Mouse (Mus musculus) ES-Bruce4 (cell line): ENCODE data around the gene Rnps1. TPM values are rescaled to one million over a fixed set of nuclear protein-coding genes. Genes with fewer than 3 reads are reported as not detected.

Experiments
- H3K27ac ChIP-seq: 2 replicates; pipeline ENCODE4 v1.5.1; 2012; ENCODE audit warnings: low read length, inconsistent platforms; ENCODE audit not compliant: insufficient read depth
- H3K27me3 ChIP-seq: 2 replicates; pipeline ENCODE4 v1.6.1; 2012; ENCODE audit warnings: mild to moderate bottlenecking, low read length, inconsistent platforms; ENCODE audit not compliant: control insufficient read depth, poor library complexity, insufficient read depth, severe bottlenecking
- H3K36me3 ChIP-seq: 2 replicates; pipeline ENCODE4 v1.6.1; 2012; ENCODE audit warnings: inconsistent platforms, mild to moderate bottlenecking, low read length, moderate library complexity; ENCODE audit not compliant: control insufficient read depth, poor library complexity, insufficient read depth, severe bottlenecking
- H3K4me1 ChIP-seq: one replicate; pipeline ENCODE4 v1.8.1; 2011; ENCODE audit warnings: low read length; ENCODE audit not compliant: control insufficient read depth, insufficient read depth
- H3K4me3 ChIP-seq: 2 replicates; pipeline ENCODE4 v1.5.1; 2011; ENCODE audit warnings: low read depth, mild to moderate bottlenecking, low read length
- H3K9ac ChIP-seq: 2 replicates; pipeline ENCODE4 v1.6.1; 2012; ENCODE audit warnings: low read depth, mild to moderate bottlenecking, inconsistent platforms; ENCODE audit not compliant: poor library complexity, severe bottlenecking
- H3K9me3 ChIP-seq: replicated peaks from 2 replicates; pipeline ENCODE4 v1.6.1; 2012; ENCODE audit warnings: mild to moderate bottlenecking, low read length, inconsistent platforms; ENCODE audit not compliant: control insufficient read depth, poor library complexity, insufficient read depth, severe bottlenecking
- CTCF ChIP-seq: IDR thresholded peaks from one replicate; pipeline ENCODE4 v1.8.1; 2011; ENCODE audit warnings: low read depth, low read length
- EP300 ChIP-seq: IDR thresholded peaks from 2 replicates; pipeline ENCODE4 v1.6.1; 2011; ENCODE audit warnings: low read depth, low read length; ENCODE audit not compliant: insufficient read depth
- POLR2A ChIP-seq: IDR thresholded peaks from one replicate; pipeline ENCODE4 v1.8.1; 2011; ENCODE audit warnings: low read length; ENCODE audit not compliant: insufficient read depth
- polyA plus RNA-seq: library from polyadenylated mRNA; stranded (reverse); fragments of >200 nt; gene quantifications from 2 replicates; pipeline ENCODE4 v1.2.4, GENCODE M21; 2011; ENCODE audit warnings: low read depth; ENCODE audit not compliant: missing spikeins, insufficient read depth, insufficient read length

Rnps1 gene
- polyA plus RNA-seq, 1 experiment = 334 TPM

DNA sequence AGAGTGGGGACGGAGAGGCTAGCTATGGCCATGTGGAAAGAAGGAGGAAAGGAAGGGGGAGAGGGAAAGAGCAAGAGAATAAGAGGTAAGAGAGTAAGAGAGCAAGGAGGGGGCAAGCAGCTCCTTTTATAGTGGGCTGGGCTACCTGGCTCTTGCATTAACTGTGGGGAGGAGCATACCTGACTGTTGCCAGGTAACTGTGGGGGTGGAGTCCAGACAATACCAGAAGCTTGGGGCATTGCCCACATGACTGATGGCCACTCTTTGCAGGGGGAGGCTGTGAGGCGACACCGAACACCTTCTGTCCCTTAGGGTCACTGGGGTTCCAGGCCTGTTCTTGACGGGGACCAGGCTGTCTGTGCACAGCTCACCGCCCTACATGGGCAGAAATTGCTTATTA, 25.7 kb upstream of the Rnps1 start:
- TF ChIP-seq POLR2A (no peak), CTCF (no peak), EP300 (no peak)
- Histone ChIP-seq H3K9ac (no peak overlapping the region), H3K27ac (no peak overlapping the region), H3K4me3 (no peak overlapping the region), H3K4me1 (no peaks in the 10 kb centered on the region), H3K36me3 (no peaks in the 10 kb centered on the region), H3K27me3 (no peaks in the 10 kb centered on the region), H3K9me3 (no peaks in the 10 kb centered on the region)

DNA sequence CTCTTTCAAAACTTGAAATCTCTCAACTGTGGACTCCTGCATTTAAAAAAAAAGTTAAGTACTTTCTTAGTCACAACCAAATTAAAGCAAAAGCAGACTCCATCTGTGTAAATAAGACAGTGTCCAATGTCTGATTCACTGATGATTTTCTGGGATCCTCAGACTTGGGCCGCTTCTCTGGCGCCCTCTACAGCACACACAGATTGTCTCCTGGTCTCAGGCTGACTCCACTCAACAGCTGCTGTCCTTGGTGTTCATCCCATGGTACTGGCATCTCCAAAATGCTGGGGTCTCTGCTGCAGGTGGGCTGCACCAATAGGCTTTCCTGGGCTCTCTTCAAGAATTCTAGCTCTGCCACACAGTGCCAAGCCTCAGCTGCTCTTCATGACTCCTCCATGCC, 24.5 kb upstream of the Rnps1 start:
- H3K9me3 ChIP-seq = no peaks in the 10 kb centered on the region
- H3K27ac ChIP-seq = no peak overlapping the region
- TF ChIP-seq CTCF (peak; percentile 81), POLR2A (no peak), EP300 (no peak)

DNA sequence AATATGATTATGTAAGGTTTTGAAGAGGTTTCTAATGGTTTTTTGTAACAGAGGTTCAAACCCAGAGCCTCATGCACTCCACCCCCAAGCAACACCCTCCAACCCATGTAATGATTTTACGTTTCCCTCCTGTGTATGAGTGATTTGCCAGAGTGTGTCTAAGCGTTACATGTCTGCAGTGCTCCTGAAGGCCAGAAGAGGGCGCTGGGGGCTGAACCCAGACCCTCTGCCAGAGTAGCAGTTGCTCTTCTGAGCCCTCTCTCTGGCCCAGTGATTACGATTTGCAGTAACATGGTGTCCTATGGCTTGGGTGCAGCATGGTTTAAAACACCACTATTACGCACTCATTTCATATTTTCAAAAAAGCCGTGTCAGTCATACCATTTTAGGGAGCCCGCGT, 23.2 kb upstream of the Rnps1 start:
- Histone ChIP-seq H3K4me3 (no peak overlapping the region), H3K27ac (no peak overlapping the region), H3K4me1 (no peaks in the 10 kb centered on the region), H3K9me3 (no peaks in the 10 kb centered on the region), H3K9ac (no peak overlapping the region), H3K36me3 (no peaks in the 10 kb centered on the region), H3K27me3 (no peaks in the 10 kb centered on the region)
- no peak for TF ChIP-seq POLR2A
- TF ChIP-seq CTCF = peak; percentile 90

More for the DNA sequence above, 24.5 kb upstream of the Rnps1 start:
- Histone ChIP-seq H3K4me3 (no peak overlapping the region), H3K4me1 (no peaks in the 10 kb centered on the region), H3K36me3 (no peaks in the 10 kb centered on the region), H3K27me3 (no peaks in the 10 kb centered on the region), H3K9ac (no peak overlapping the region)

DNA sequence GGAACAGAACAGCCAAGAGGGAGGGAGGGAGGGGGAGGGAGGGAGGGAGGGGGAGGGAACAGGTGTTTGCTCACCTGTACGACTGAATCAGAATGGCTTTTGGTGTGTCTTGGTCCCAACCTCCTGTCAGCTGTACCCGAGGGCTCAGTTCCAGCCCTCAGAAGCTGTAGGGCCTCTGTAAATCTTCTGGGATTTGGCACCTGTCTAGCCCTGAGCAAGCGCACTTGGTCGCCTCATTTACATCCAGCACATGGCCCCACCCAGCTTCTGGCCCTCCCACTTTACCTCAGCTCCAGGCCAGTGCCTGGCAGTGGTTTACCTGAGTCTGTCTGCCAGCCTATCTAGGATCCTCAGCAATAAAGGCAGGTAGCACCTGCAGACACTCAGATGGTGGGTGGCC, 20.8 kb upstream of the Rnps1 start:
- no peak for TF ChIP-seq EP300
- H3K27me3 ChIP-seq = no peaks in the 10 kb centered on the region
- no peak overlapping the region for H3K4me3 ChIP-seq
- H3K4me1 ChIP-seq = no peaks in the 10 kb centered on the region
- no peak overlapping the region for H3K9ac ChIP-seq
- H3K27ac ChIP-seq = no peak overlapping the region
- no peaks in the 10 kb centered on the region for H3K9me3 ChIP-seq
- no peaks in the 10 kb centered on the region for H3K36me3 ChIP-seq

DNA sequence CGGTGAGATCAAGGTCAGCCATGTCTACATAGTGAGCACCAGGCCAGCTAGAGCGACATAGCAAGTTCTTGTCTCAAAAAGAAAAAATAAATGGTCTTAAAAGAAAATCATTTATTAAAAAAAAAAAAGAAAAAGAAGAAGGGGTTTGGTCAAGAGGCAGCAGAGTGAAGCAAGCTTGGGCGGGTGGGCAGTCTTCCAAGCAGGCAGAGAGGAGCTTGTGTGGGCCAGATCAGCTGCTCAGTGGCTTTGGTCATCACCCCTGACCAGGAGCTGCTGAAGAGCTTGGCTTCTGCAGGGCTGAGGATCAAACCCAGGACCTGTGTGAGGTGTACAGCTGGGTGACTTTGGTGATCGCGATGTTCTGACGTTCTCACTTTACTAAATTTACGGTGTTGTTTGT, 19.9 kb upstream of the Rnps1 start:
- no peaks in the 10 kb centered on the region for H3K9me3 ChIP-seq
- H3K36me3 ChIP-seq = no peaks in the 10 kb centered on the region
- H3K4me1 ChIP-seq = no peaks in the 10 kb centered on the region
- TF ChIP-seq CTCF = no peak
- no peak for TF ChIP-seq EP300
- TF ChIP-seq POLR2A = no peak
- H3K27ac ChIP-seq = no peak overlapping the region
- no peaks in the 10 kb centered on the region for H3K27me3 ChIP-seq
- H3K9ac ChIP-seq = no peak overlapping the region
- no peak overlapping the region for H3K4me3 ChIP-seq

DNA sequence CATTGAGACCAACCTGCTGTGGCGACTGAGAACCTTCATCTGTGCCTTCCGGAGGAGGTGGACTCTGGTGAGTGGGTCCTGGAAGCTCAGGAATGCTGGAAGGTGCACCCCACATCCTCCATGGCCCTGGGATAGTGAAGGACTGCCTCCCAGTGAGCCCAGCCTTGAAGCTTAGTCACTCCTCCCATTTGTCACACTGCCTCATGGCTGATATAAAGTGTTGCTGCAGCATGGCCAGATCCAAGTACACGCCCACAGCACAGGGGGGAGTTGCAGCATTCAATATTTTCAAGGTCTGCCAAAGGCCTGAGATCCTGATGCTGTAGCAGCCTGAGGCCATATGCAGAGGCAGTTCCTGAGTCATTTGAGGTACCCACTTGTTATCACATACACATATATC, 12.0 kb upstream of the Rnps1 start:
- Histone ChIP-seq H3K4me3 (no peak overlapping the region), H3K27ac (no peak overlapping the region), H3K9ac (no peak overlapping the region), H3K27me3 (no peaks in the 10 kb centered on the region), H3K36me3 (no peaks in the 10 kb centered on the region), H3K9me3 (no peaks in the 10 kb centered on the region), H3K4me1 (no peaks in the 10 kb centered on the region)
- TF ChIP-seq EP300 (no peak), CTCF (no peak), POLR2A (no peak)
